Mouse (Mus musculus) G1E (cell line): ENCODE results near the gene Gdf3.

Experiments
- CTCF ChIP-seq: IDR thresholded peaks from 2 replicates; pipeline ENCODE4 v1.5.1; 2012; ENCODE audit warnings: low read depth, low read length, inconsistent platforms, mixed read lengths
- GATA1 ChIP-seq: IDR thresholded peaks from 2 replicates; pipeline ENCODE4 v1.6.1; 2012; ENCODE audit warnings: borderline replicate concordance, low read length, inconsistent platforms, mixed read lengths
- GATA2 ChIP-seq: IDR thresholded peaks from 2 replicates; pipeline ENCODE4 v1.6.1; 2012; ENCODE audit warnings: low read depth, low read length, inconsistent platforms, borderline replicate concordance
- POLR2AphosphoS5 ChIP-seq: IDR thresholded peaks from 2 replicates; pipeline ENCODE4 v1.6.1; 2012; ENCODE audit warnings: low read depth, low read length, inconsistent platforms; ENCODE audit not compliant: insufficient replicate concordance
- TAL1 ChIP-seq: conservative IDR thresholded peaks from 2 replicates; pipeline ENCODE4 v1.6.1; 2012; ENCODE audit warnings: low read depth, low read length, inconsistent platforms, mixed read lengths

- TF ChIP-seq CTCF (no peak), TAL1 (no peak), POLR2AphosphoS5 (no peak), GATA1 (no peak), GATA2 (no peak)
Observed at GRCm38 (mm10) chr6:122604260-122604659, 5.6 kb downstream of the Gdf3 start.
